Mouse (Mus musculus) left cerebral cortex, postnatal 4 days (tissue): ENCODE measurements at regions not wholly inside any gene's neighbourhood (a gene's known extent, or its start where the extent isn't known, plus 50 kb on each side); places are given as distances from the start of the nearest gene placed in this dataset.

ENCODE experiments used
- DNase-seq: peaks from one replicate; pipeline ENCODE4 v3.0.0-alpha.2; 2022
- intact Hi-C: fragments of 180-260 bp; cut with DNase I; formaldehyde crosslinking; loops from one replicate; pipeline ENCODE4 v1.15.1; 2025

DNA sequence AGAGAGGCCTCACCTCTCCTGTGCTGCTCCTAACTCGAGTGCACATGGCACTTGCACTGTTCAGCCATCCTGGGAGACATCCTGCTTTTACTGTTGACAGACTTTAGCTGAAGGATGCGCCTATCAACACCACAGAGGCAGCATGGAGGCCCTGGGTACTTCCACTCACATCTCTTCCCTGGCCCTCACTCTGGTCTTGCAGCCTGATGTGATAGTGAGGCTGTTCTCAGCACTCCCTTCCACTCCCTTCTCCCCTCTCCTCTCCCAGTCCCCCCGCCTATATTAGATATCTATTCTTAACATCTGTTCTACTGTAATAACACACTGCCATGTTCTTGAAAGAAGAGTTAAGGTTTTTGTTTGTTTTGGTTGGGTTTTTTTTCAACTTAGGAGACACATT, 50.2 kb upstream of the Bod1 start:
- no peak for DNase-seq
- intact Hi-C loops = no loop called here

DNA sequence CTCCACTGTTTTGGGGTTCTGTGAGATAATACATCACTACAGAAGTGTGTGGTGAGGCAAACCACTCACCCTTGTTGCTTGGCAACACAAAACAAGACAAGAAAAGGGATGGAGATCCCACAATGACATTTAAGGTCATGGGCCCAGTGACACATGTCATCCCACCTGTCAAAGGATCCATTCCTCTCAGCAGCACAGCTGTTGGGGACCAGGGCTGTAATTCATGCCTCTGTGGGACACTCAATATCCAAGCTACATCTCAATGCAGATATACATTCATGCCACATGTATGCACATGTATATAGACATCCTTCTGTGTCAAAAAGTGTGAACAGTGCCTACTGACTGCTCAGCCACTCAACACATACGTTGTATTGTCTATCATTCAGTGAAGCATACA, 52.8 kb upstream of the Bod1 start:
- intact Hi-C loops = no loop called here
- no peak for DNase-seq

DNA sequence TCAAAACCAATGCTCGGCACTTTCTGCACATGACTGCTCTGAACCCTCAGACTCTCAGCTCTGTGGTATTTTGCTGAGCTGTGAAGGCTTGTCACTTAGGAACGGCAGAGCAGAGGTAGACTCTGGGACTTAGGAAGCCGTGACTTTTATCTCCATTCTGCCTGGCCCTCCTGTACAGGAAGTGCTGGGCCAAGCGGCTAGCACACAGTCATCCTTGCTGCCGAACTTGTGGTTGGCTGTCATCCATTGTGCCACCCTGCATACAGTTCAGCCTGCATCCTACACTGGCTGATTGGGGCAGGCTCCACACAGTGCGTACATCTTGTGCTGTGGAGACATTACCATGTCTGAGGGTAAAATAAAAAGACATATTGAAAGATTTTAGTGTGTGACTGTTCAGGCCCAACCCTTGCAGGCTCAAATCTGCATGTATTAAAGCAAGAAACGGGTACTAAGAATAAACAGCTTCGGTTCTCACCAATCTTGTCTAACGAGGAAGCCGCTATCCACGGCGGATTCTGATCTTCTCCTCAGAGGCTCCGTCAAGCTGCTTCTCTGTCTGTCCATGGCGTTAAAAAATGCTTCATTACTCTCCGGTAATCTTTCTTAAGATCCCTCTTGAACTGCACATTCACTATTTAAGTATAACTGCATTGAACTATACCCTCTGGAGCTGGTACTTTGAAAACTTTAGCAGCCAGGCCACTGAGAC, 54.4 kb upstream of the Bod1 start:
- no peak for DNase-seq
- intact Hi-C loops = no loop called here

DNA sequence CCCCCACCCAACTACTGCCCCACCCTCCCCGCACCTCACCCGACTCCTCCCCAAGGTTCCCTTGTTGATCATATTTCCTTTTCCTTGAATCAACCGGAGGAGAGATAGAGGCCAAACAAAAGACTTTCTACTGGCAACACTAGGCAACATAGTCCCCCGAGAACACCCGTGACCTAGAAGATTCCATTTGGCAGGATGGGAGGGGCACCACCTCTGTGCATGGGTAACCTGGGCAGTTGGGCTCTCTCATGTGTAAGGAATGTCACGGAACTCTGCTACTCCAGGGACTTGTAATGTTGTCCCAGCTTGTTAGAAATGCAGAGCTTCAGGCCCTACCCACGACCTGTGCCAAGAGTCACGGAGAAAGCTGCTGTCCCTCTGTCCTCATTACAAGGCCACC, 55.6 kb upstream of the Bod1 start:
- intact Hi-C loops = no loop called here
- no peak for DNase-seq

DNA sequence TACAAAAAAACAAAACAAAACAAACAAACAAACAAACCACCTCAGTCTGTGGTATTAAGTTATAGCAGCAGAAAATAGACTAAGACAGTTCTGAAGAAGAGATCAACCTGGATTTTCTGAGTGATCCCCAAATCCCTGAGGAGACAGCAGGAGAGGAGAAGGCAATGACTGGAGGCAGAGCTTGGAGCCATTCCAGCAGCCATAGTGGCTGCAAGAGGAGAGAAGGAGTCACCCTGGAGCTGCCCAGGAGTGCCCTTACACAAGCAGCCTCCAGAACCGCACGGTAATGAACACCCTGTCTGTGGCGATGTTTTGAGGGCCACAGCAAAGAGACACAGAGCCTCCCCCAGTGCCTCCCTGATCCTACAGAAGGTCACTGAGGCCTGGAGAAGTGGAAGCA, 58.0 kb upstream of the Bod1 start:
- intact Hi-C loops = no loop called here
- DNase-seq = no peak

DNA sequence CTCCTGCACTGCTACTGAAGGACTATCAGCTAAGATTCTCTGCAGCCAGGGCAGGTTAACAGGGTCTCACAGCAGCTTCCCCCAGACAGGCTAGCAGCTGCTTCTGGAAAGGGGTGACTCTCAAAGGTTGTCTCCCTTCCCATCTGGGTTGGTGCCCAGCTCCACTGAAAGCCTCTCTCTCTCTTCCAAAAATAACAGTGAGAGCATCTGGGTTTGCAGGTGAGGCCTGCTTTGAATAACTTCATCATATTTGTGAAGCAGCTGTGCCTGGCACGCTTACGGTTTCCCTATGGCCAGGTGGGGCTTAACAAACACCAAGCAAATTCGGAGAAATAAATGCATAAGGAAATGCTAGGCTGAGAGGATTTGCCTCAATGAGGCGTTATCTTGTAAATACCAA, 58.5 kb upstream of the Bod1 start:
- DNase-seq = no peak
- intact Hi-C loops = no loop called here

DNA sequence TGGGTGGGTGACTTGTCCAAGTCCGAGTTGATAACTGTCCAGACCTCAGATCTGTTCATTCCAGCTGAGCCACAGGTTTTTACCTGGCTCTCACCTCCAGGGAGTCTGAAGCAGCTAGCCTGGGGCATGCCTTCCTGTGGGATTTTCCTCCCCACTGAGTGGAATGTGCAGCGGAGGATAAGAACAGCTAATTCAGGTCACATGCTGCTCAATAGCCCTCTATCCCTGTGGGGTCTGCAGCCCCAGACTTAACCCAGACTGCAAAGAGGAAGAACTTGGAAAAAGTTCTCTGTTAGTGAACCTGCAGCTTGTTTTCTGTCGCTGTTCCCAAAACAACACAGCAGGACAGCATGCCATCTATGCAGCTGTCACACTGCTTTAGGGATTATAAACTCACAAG, 59.0 kb upstream of the Bod1 start:
- intact Hi-C loops = no loop called here
- no peak for DNase-seq

DNA sequence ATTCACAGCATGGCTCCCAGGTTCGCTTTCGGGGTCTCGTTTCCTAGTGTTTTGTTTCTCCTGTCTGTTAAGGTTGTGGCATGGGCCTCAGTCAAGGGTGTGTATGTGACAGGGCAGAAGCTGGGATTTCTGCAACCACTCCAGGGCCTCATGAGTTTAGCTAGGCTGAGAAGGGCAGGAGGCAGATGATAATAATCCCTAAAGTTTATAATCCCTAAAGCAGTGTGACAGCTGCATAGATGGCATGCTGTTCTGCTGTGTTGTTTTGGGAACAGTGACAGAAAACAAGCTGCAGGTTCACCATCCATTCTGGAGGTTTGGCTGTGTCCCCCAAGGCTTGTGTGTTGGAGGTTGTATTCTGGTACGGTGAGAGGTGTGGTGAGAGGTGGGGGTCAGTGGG, 59.8 kb upstream of the Bod1 start:
- intact Hi-C loops = no loop called here
- DNase-seq = no peak

DNA sequence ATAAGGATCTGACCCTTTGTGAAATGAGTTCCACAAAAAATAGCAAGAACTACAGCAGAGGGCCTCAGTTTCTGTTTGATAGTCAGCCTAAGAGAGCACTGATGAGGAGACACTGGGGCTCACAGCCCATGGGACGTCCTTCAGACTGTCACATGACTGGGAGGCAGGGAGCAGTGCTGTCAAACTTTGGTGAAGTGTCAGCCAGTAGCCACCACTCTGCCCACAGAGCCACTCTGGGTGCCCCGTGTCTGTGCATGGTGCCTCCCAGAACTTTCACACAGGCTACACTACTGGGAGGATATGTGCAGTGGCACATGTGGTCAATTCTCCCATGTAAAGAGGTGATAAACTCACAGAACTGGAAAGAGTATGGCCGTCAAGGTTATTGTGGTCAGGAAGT, 60.7 kb upstream of the Bod1 start:
- no peak for DNase-seq
- intact Hi-C loops = no loop called here

DNA sequence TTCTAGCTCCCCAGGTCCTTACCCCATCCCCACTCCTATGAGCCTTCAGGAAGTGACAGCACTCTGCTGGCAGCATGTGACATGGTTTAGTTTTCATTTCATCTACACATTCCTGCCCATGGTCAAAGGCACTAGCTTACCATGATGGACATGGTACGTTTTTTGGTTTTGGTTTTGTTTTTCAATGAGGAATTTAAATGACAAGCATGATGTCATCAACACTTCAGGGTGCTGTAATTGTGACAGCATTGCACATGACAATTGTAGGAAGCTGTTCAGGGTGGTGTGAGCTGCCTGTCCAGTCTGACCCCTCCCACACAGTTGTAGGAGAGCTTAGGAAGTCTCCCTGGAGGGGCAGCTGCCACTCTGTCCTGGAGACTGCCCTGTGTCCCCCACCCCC, 61.3 kb upstream of the Bod1 start:
- no peak for DNase-seq
- intact Hi-C loops = no loop called here

DNA sequence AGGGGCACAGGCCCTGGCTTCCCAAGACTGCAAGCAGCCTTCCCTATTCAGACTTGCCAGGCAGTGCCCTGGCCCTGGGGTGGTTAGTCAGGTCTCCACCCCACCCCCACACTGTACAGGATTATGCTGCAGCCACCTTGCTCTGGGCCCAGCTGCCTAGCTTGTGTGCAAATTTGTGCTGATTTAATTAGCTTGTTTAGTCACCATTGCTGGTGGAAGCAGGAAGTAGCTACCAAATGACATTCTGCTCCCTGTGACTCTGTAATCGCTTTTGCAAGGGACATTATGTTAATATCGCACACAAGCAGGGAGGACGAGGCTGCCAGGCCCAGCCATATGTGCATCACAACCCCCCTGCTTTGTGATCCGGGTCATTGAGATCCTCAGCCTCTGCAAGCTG, 62.4 kb upstream of the Bod1 start:
- peak; percentile 67 for DNase-seq
- intact Hi-C loops = no loop called here

DNA sequence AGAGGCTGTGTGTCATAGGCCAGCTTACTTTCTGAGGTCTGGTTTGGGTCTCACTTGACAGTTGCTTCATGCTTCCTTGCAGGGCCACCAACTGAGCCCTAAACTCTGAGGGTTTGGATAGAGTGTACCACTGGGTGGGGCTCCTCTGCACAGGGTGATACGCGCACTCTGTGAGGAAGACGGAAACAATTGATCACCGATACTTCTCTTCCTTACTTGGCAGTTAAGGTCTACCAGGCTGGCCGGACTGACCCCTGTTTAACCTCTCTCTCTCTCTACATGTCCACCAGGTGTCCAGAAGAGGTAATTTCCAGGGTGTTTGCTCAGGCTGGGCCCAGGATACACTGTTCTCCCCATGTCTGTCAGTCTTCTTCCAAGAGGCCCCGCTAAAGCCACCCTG, 63.6 kb upstream of the Bod1 start:
- DNase-seq = no peak
- intact Hi-C loops = no loop called here

DNA sequence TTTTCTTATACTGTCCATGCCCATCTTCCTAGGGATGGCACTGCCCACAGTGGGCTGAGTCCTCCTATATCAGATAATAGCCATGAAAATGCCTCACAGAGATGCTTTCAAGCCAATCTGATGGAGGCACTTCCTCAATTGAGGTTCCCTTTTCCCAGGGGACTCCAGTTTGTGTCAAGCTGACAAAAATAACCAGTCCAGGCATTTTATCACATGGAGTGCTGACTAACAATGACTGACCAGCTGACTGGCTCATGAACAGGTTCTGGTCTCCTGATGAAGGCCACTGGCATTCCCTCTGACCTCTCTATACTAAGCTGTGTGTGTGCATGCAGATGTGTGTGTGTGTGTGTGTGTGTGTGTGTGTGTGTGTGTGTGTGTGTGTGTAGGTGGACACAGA, 64.4 kb upstream of the Bod1 start:
- intact Hi-C loops = no loop called here

DNA sequence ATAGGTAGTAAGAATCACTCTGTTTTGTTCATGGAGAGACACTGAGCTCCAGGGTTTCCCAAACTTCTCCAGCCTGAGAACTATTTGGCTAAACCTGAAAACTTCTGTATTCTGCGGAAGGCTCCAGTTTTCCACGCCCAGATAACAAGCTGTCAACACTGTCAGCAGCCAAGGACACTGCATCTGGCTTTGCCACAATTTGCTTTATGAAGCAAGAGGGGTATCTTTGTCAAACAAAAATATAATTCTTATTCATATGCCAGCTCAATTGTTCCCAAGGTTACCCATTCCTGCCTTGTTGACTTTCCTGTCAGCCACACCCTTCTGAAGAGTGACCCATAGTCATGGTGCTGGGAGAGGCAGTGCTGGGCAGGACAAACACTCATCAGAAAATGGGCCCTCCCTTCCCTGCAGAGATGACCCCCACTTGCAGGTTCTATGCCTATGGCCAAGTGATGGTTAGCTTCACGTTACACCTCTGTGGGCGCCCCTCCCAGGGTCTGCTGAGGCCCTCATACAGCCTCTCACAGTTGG, 64.9 kb upstream of the Bod1 start:
- intact Hi-C loops = no loop called here
- DNase-seq = no peak

More for the DNA sequence above, 64.4 kb upstream of the Bod1 start:
- no peak for DNase-seq

DNA sequence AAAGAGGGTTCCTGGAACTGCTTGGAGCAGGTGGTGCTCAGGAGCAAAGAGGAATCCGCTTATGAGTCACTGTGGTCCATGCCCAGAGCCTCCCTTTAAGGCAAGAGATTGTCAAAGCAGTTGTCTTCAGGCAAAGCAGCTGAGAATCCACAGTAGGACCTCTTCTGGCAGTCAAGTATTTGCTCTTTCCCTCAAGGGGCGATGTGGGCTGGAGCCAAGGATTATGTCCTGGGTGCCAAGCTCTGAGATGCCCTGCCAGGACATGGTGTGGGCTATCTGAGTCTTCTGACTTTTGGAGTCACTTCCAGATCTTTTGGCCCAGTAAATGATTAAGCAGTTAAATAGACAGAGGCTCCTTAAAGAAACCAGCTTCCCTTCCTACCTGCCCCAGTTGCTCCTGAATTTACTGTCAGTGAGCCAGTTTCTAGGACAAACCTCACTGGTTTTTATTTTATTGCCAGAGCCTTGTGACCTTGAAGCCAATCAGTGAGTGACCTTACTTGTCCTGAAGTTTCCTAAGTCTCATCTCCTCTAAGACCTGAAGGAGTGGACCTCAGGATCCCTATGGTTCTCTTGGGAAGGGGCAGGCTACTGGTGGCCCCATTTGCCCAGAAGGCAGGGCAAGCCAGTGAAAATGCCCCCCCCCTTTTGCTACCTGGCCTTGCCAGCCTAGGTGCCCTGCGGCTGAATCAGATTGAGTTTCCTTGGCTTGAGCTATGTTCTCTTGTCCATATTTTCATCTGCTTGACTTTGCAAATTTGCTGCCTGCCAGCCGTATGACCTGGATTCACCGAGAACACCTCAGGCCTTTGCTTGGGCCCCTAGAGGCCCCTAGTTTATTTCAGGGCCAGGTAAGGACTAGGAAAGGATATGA, 66.7 kb upstream of the Bod1 start:
- intact Hi-C loops = no loop called here
- DNase-seq = peak; percentile 39

DNA sequence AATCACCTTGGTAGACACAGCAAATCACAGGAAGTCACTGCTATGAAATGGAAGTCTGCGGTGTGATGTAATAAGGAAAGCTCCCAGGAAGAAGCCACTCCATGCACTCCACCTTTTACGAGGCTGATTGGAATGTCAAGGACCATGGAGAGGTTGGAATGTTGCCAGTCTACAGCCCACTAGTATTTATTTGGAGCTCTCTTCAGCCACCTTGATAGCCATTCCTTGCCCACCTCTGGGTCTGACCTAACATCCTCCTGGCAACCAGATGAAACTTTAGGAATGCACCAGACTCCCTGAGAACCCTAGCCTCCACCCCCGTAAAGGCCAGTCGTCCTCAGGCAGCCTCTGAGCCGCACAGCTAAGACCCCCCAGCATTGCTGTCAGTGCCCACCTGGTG, 68.7 kb upstream of the Bod1 start:
- no peak for DNase-seq
- intact Hi-C loops = no loop called here

DNA sequence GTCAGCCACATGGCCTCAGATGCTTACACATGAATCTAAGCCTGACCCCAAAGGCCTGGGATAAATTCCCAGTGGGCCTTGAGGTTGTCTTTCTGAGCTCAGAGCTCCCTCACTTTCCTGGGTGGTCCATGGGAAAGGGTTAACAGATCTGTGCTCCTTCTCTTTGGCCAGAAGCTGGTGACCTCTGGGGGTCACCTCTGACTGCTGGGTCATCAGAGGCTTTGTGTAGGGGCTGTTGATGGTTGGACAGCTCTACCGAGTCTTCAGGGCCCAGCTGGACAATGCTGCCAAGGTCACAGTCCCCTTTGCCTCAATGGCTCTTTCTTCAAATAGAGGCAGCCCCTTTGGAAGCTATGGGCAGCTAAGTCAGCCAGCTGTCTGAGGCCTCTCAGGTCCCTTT, 70.5 kb upstream of the Bod1 start:
- no peak for DNase-seq
- intact Hi-C loops = no loop called here

DNA sequence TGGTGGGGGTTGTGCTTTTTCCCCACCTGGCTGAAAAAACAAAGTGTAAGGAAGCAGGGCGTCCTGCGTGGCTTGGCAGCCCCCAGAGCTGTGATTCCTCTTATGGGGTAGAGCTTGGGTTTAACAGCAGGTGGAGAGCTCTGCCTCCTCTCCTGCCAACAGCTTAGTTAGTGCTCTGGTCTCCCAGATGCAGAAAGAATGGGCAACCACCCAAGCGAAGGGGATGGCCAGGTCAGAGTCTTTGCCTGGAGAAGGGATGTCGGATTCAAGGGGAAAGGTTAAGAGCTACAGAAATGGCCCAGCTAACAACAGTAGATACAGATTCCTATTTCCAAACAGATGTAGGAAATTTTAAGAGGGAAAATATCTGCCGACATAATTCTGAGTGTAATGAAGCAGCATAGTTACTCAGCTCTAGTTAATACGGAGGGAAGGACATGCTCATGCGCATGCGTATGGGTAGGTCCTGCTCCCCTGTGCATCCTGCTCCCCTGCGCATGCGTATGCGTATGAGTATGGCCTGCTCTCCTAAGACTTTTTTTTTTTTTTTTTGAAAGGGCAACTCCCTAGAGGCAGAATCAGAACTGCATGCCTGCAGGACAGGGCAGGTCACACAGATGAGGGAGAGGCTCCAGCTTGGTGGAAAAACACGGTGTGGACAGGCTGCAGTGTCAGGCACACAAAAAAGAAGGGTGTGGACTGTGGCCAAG, 72.5 kb upstream of the Bod1 start:
- intact Hi-C loops = no loop called here
- no peak for DNase-seq

DNA sequence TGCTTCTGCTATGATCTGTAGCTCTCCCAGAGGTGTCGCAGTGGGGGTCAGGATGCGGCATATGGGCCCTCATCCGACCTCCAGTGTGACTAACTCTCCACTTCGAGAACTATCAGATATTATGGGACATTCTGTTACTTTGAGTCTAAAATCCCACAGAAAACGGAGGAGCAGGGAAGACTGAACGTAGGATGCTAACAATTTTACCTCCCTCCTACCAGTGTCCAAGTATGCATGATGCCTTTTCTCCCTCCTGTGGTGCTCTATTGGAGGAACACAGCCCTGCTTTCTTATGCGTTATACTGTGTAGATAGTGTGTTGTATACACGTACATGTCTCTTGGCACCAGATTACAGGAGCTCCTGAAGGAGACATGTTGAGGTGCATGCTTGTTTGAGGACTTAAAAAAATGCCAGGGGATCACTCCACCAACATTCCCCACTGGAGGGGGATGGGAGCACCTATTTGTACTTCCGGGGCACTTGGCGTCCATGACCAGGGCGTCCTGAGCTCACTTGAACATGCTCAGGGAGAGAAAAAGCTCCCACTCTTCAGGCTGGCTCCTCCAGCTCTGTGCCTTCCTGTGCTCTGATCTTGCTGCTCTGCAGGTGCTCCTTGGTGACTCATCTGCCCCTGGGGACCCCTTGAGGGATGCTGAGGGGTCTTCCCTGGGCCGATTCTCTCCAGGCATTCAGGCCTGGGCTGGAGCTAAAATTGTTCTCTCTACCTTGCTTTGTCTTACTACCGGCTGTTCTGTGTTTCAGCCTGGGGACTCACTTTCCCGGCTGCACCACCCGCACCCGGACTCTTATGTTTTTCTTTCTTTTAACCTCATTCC, 73.6 kb upstream of the Bod1 start:
- no peak for DNase-seq
- intact Hi-C loops = no loop called here

DNA sequence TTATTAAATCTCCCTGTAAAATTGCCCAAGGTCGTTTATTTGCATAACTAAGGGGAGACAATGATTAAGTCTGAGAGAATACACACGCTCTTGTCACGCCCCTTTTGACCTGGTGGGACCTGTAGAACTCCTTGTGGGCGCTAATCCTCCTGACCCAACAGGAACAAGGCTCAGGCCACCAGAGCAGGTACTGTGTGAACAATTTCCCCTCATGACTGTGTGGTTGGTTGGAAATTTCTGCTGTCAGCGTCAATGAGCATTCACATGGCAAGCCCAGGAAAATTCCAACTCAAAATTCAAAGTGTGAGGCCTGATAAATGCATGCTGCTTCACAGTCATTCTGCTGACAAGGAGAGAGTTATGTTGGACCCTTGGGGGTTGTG, 74.2 kb upstream of the Bod1 start:
- intact Hi-C loops = no loop called here

DNA sequence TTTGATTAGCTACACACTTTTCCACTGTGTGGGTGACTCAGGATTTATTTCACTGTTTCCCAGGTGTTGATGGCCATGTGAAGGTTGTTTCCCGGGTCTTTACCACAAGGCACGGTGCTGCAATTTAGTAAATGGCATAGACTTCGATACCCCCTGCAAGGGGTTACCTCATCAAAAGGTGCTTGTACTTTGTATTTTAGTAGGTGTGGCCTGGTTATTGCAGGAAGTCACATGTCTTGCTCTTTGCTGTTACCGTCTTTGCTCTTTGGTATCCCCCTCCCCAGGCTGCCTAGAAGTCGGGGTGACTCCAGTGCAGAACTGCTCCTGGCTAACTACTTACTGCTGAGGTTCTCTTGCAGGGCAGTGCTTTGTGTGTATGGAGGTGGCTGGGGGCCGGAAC, 74.8 kb upstream of the Bod1 start:
- DNase-seq = no peak
- intact Hi-C loops = no loop called here

More for the DNA sequence above, 74.2 kb upstream of the Bod1 start:
- DNase-seq = no peak
